Mouse (Mus musculus): ENCODE data around the gene Tmtc3.
"Not testable (repeated sequence)": the region's sequence is repeated elsewhere in the genome, so short reads cannot be mapped to it uniquely, and the experiment has no call there.

Tmtc3 gene

GRCm38 (mm10) chr10:100487097-100487978 lies at the start of gene Tmtc3, which contains the start of gene Cep290:
TSS of gene Tmtc3 (minus strand) at chr10:100487350.
TSS of gene Cep290 (plus strand) at chr10:100487558.
- peak; percentile 4 to 11 for DNase-seq (ENCODE audit: low spot score in 2 of 2)

- no peak for DNase-seq (ENCODE audit: low spot score in 2 of 2)
These were observed 37.6 kb upstream of the Tmtc3 start for GRCm38 (mm10) chr10:100524499-100525390.

- DNase-seq (ENCODE audit: low spot score in 2 of 2) = no peak
These were observed 35.2 kb upstream of the Tmtc3 start for GRCm38 (mm10) chr10:100522330-100522729.

- DNase-seq (ENCODE audit: low spot score in 2 of 2) = peak in 1 of 2 experiments; percentile 43
These were observed 34.5 kb upstream of the Tmtc3 start for GRCm38 (mm10) chr10:100521617-100522016.

- no peak for DNase-seq (ENCODE audit: low spot score in 2 of 2)
These were observed 21.0 kb upstream of the Tmtc3 start for GRCm38 (mm10) chr10:100508170-100508569.

- DNase-seq (ENCODE audit: low spot score in 2 of 2) = no peak
These were observed 11.2 kb upstream of the Tmtc3 start for GRCm38 (mm10) chr10:100498309-100498708.

GRCm38 (mm10) chr10:100491916-100492315 lies 4.8 kb upstream of the Tmtc3 start:
- no peak for DNase-seq (ENCODE audit: low spot score in 2 of 2)

GRCm38 (mm10) chr10:100486701-100487096 lies 451 bp downstream of the Tmtc3 start:
- no peak for DNase-seq (ENCODE audit: low spot score in 2 of 2)

GRCm38 (mm10) chr10:100479538-100479937 lies 7.6 kb downstream of the Tmtc3 start:
- no peak for DNase-seq (ENCODE audit: low spot score in 2 of 2)

- no peak for DNase-seq (ENCODE audit: low spot score in 2 of 2)
These were observed 12.1 kb downstream of the Tmtc3 start for GRCm38 (mm10) chr10:100475040-100475439.

GRCm38 (mm10) chr10:100460515-100460914 lies 26.6 kb downstream of the Tmtc3 start:
- no peak for DNase-seq (ENCODE audit: low spot score in 2 of 2)

GRCm38 (mm10) chr10:100449394-100449793 lies 37.8 kb downstream of the Tmtc3 start:
- no peak for DNase-seq (ENCODE audit: low spot score in 2 of 2)

GRCm38 (mm10) chr10:100427592-100427991 lies 59.6 kb downstream of the Tmtc3 start:
- DNase-seq (ENCODE audit: low spot score in 2 of 2) = no peak

GRCm38 (mm10) chr10:100415566-100415965 lies 71.6 kb downstream of the Tmtc3 start:
- no peak for DNase-seq (ENCODE audit: low spot score in 2 of 2)

- not testable (repeated sequence) for DNase-seq (ENCODE audit: low spot score in 2 of 2)
These were observed 84.8 kb downstream of the Tmtc3 start for GRCm38 (mm10) chr10:100402301-100402700.

Data from natural killer cell, adult 2 months (primary cell).